Mouse (Mus musculus) retina, embryonic 14.5 days (tissue): ENCODE measurements at regions not wholly inside any gene's neighbourhood (a gene's known extent, or its start where the extent isn't known, plus 50 kb on each side); places are given as distances from the start of the nearest gene placed in this dataset.
A peak's percentile ranks its signal among the peaks of the same experiment; 100 is the strongest.

Source experiments
- DNase-seq: peaks from one replicate; pipeline ENCODE4 v3.0.0-alpha.2; 2015; ENCODE audit warnings: low spot score

GRCm38 (mm10) chr3:9957870-9958269 is 130.0 kb upstream of the Gm9833 start:
- DNase-seq: no peak

- DNase-seq: no peak
Observed at GRCm38 (mm10) chr3:9959716-9960661, 127.9 kb upstream of the Gm9833 start.

GRCm38 (mm10) chr3:9960696-9961095 is 127.2 kb upstream of the Gm9833 start:
- DNase-seq: peak; percentile 39
